Mouse (Mus musculus) embryo, embryonic 11 days (tissue): ENCODE data around the gene Nit1.

Experiments used
- DNase-seq: peaks from one replicate; pipeline ENCODE4 v3.0.0-alpha.2; 2015

Gene Nit1

GRCm38 (mm10) chr1:171293351-171293750, 52.1 kb downstream of the Nit1 start:
- DNase-seq: no peak

GRCm38 (mm10) chr1:171288328-171288727, 57.1 kb downstream of the Nit1 start:
- no peak for DNase-seq
